Mouse (Mus musculus): ENCODE results near the gene Heatr9.

- TF ChIP-seq POLR2A (IDR thresholded peaks at IDR 0.05; ENCODE audit: insufficient read length, low read depth) (no peak), TCF12 (IDR thresholded peaks at IDR 0.05; ENCODE audit: insufficient read depth, poor library complexity, severe bottlenecking) (no peak)
Measured at GRCm38 (mm10) chr11:83563754-83564153, 41.8 kb upstream of the Heatr9 start.
